Mouse (Mus musculus): ENCODE data around the gene St3gal5. TPM values are rescaled to one million over a fixed set of nuclear protein-coding genes. Genes with fewer than 3 reads are reported as not detected.
A peak's percentile ranks its signal among the peaks of the same experiment; 100 is the strongest.
"Not testable (repeated sequence)": the region's sequence is repeated elsewhere in the genome, so short reads cannot be mapped to it uniquely, and the experiment has no call there.

St3gal5 gene
- 679 and 733 TPM in 2 replicates for total RNA-seq (2015; ENCODE audit: low replicate concordance)
- total RNA-seq (2017; ENCODE audit: low replicate concordance), result 965 and 998 TPM in 2 replicates

GRCm38 (mm10) chr6:72097181-72097995 is at the start of gene St3gal5:
Gene St3gal5 (plus strand): TSS chr6:72097592.
- ATAC-seq (replicated peaks; ENCODE audit: low FRiP score, poor library complexity, severe bottlenecking), result peak; percentile 67

DNA sequence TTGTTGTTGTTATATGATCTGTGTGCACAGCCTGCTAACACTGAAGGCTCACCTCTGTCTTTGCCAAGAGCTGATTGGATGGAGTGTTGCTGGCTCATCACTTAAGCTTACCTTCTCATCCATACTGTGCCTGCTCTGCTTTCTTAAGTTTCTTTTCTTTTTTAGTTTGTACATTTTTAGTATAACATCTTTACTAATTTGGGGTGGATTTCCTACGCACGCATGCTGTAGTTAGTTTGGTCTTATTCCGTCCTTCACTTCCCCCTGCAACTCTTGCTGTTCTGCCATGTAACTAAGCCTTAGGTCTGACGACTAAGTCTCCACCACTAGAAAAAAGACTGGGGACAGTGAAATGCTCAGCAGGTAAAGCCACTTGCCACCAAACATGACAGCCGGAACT is 48.7 kb upstream of the St3gal5 start:
- ATAC-seq (replicated peaks; ENCODE audit: low FRiP score, poor library complexity, severe bottlenecking), result no peak

- no peak for ATAC-seq (replicated peaks; ENCODE audit: low FRiP score, poor library complexity, severe bottlenecking)
Observed at GRCm38 (mm10) chr6:72049941-72050340, 47.5 kb upstream of the St3gal5 start.

DNA sequence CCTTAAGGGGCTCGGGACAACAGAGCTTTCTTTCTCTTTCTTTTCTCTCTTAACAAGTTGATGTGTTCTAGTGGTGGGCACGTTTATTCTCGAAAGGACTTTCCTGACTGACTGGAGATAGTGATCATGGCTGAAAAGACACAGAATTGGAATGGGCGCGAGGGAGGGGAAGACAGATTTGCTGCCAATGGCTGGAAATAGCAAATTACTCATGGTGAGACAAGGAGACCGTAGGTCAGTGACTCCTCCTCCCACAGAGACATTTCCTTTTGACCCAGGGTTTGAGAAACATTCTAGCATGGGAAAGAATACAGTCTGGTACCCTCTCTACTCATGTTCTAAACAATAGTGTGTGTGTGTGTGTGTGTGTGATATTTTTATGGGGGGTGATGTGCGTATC is 46.6 kb upstream of the St3gal5 start:
- no peak for ATAC-seq (replicated peaks; ENCODE audit: low FRiP score, poor library complexity, severe bottlenecking)

- ATAC-seq (replicated peaks; ENCODE audit: low FRiP score, poor library complexity, severe bottlenecking), result no peak
Observed at GRCm38 (mm10) chr6:72051247-72051646, 46.1 kb upstream of the St3gal5 start.

DNA sequence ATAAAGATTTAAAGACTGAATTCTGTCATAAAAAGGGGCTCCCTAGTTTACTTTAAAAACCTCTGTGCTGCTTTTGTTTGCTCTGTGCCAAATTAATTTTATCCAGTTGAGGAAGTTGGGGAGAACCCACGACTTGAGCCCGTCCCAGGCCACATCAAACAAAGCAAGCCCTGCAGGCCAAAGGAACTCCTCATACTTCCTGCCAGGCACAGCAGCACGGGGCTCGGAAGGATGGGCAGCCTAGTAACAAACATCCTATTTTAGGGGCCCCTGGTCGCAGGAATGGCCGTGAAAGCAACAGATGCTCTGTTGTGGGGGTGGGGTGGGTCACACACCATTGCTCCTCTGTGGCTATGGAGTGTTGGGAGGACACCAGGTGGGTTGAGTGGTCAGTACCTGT is 45.6 kb upstream of the St3gal5 start:
- ATAC-seq (replicated peaks; ENCODE audit: low FRiP score, poor library complexity, severe bottlenecking), result no peak

- ATAC-seq (replicated peaks; ENCODE audit: low FRiP score, poor library complexity, severe bottlenecking), result no peak
Observed at GRCm38 (mm10) chr6:72056548-72056947, 40.8 kb upstream of the St3gal5 start.

- ATAC-seq (replicated peaks; ENCODE audit: low FRiP score, poor library complexity, severe bottlenecking), result no peak
Observed at GRCm38 (mm10) chr6:72058398-72058889, 38.9 kb upstream of the St3gal5 start.

DNA sequence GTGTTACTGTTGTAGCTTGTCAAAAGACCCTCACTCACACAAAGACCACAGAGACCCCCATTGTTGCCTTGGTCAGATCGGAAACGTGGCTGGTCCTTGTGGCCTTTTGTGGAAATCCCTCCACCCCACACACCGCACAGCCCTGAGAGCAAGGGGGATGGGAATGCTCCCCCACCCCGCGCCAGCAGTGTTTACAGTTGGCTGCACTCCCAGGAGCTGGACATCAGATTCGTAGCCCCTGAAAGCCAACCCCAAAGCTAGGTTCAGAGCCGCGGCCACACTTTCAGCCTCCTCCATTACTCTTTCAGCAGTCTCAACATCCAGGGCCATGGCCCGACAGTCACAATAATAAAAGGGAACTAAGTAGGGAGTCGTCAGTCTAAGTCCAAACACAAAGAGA is 36.7 kb upstream of the St3gal5 start:
- ATAC-seq (replicated peaks; ENCODE audit: low FRiP score, poor library complexity, severe bottlenecking), result not testable (repeated sequence)

DNA sequence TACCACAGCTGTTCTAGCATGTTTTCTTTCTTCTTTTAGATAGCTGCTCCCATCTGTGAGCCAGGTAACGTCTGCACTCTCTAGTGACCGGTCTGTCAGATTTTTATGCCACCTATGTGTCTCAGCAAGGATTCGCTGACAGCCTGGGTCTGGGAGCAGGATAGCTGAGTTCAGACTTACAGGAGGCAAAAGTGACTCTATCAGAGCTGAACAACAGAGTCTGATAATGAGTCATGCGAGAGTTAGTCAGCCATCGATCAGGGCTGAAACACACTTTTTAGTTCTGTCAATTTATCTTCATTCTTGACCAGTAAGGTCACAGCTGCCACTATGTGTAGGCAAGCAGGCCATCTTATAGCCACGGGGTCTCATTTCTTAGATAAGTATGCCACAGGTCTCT is 33.7 kb upstream of the St3gal5 start:
- no peak for ATAC-seq (replicated peaks; ENCODE audit: low FRiP score, poor library complexity, severe bottlenecking)

GRCm38 (mm10) chr6:72065988-72066387 is 31.4 kb upstream of the St3gal5 start:
- ATAC-seq (replicated peaks; ENCODE audit: low FRiP score, poor library complexity, severe bottlenecking), result no peak

DNA sequence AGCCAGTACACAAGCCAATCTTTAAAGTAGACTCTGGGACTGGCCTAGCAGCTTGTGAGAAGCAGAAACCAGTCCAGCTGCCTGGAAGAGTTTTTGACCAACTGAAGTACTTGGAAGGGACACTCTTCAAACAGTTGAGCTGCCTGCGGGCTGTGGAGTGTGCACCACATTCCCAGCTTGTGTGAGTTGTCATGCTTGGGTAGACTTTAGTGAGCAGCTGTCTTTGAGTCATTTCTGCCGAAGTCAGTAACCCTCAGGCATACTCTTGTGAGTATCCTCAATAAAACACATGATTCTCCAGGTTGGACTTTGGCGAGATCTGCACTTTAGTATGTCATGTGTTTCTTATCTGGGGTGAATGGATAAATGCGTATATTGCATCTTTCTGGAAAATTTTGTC is 29.0 kb upstream of the St3gal5 start:
- no peak for ATAC-seq (replicated peaks; ENCODE audit: low FRiP score, poor library complexity, severe bottlenecking)

DNA sequence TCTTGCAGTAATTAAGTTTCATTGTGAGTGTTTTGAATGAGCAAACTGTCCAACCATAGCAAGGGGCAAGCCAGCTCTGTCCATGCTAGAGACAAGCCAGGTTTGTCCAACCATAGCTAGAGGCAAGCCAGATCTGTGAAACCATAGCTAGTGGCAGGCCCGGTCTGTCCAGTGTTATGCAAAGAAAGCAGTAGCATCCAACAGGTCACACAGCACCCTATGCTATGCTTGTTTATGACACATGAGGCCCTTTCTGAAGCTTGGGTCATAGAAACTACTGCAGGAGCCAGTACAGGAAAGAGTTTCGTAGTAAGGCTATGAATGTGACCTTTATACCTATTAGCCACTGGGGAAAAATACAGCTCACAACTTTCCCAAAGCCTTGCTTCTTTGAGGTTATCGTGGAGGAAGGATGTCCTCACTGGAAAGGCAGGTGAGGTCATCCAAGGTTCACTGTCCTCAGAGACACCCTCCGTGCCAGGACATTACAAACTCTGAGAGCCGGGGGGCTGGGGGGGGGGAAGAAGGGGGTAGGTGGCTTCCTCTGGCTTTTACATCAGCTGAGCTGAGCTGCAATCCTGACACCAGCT is 26.0 kb upstream of the St3gal5 start:
- ATAC-seq (replicated peaks; ENCODE audit: low FRiP score, poor library complexity, severe bottlenecking), result no peak

GRCm38 (mm10) chr6:72073781-72074180 is 23.6 kb upstream of the St3gal5 start:
- no peak for ATAC-seq (replicated peaks; ENCODE audit: low FRiP score, poor library complexity, severe bottlenecking)

DNA sequence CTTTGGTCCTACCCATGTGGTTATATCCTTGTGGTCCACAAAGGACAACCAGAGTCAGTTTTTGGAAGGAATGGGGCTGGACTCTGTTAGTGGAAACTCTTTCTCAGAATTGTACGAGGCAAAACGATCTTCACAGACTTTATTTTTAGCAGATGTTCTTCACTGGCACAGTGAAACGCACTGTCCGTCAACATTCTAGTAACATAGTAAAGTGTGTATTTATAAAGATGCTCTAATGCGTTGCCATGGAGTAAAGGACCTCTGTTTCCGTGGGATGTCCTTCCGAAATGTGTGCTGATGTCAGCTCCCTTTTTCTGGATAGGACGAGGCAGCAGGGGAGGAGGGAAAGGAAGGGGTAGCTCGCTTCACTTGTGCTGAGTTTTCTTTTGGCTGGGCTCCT is 20.9 kb upstream of the St3gal5 start:
- no peak for ATAC-seq (replicated peaks; ENCODE audit: low FRiP score, poor library complexity, severe bottlenecking)

- ATAC-seq (replicated peaks; ENCODE audit: low FRiP score, poor library complexity, severe bottlenecking), result no peak
Observed at GRCm38 (mm10) chr6:72078178-72078577, 19.2 kb upstream of the St3gal5 start.

GRCm38 (mm10) chr6:72081318-72082024 is 15.9 kb upstream of the St3gal5 start:
- ATAC-seq (replicated peaks; ENCODE audit: low FRiP score, poor library complexity, severe bottlenecking), result no peak

DNA sequence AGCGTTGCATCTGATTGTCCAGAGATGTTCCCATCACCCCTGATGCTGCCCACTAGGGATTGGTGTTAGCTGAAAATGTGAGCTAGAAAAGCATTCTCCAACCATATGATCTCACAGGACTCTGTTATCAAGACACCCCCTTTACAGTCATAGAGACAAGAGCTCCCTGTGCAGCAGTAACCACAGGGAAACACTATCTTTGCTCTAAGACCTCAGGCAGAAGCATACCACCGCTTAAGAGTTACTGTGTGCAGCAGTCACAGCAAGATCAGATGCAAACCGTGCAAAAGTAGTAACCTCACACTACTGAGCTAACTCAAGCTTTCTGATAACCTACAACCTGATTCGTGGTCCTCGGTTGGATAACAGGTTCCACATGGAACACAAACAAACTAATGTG is 10.0 kb upstream of the St3gal5 start:
- ATAC-seq (replicated peaks; ENCODE audit: low FRiP score, poor library complexity, severe bottlenecking), result no peak

DNA sequence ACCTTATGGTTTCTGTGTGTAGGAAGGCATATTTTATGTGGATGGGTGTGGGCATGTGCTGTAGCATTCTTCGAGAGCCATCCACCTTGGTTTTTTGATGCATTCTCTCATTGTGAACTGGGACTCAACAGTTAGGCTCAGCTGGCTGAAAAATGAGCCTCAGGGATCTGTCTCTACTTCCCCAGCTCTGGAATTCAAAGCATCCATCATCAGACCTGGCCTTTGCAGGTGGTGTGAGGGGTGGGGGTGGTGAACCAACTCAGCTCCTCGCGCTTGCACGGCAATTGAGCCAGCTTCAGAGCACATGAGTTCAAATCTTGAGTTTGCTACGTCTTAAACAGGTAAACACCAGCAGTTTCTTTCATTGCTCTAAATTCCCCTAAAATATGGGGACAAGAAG is 7.5 kb upstream of the St3gal5 start:
- ATAC-seq (replicated peaks; ENCODE audit: low FRiP score, poor library complexity, severe bottlenecking), result no peak

DNA sequence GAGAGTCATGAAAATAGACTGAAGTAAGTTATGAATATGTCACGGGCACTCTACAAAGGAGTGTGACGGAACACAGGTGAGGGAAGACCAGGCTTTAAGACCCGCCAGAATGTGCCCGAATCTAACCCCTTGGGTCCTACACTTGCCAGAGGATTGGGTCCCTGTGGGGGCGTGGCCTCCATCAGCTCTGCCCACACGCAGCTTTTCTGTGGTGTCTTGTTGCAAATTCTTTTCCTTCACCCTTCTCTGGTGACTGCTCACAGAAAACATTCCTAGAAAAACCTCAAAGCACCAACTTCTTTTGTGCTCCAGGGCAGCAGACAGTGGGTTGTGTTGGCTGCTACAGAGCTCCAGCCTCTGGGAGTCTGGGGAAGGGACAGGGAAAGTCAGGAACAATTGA is 6.4 kb upstream of the St3gal5 start:
- ATAC-seq (replicated peaks; ENCODE audit: low FRiP score, poor library complexity, severe bottlenecking), result no peak

DNA sequence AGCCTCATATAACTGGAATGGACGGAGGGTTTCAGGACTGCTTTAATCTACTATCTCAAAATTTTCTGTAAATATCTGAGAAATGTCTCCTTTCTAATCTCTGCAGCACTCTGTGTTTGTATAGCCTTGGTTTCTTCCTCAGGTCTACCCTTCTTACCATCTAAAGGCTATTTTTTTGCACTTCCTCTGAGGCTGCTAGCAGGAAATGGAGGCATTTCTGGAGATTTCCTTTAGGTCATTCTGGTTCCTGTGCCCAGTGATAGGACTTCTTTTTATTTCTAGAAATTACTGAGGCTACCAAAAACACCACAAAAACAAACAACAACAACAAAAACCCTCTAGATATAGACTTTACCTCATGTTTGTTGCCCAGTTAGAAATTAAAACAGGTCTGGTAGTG is 4.3 kb upstream of the St3gal5 start:
- no peak for ATAC-seq (replicated peaks; ENCODE audit: low FRiP score, poor library complexity, severe bottlenecking)

Measured in erythroblast, adult 5-6 weeks (primary cell).